Mouse (Mus musculus) lung, adult 2 months (tissue): ENCODE data around the gene Anks1.

ENCODE experiments used
- CTCF ChIP-seq: fragments of 200-500 bp; IDR thresholded peaks from 2 replicates; pipeline ENCODE4 v1.5.1; 2011; ENCODE audit warnings: mild to moderate bottlenecking, low read length, control low read depth; ENCODE audit not compliant: insufficient read depth
- POLR2A ChIP-seq: fragments of 200-500 bp; IDR thresholded peaks from 2 replicates; pipeline ENCODE4 v1.6.1; 2011; ENCODE audit warnings: low read depth, mild to moderate bottlenecking, control low read depth, low read length, borderline replicate concordance; ENCODE audit errors: extremely low read depth

DNA sequence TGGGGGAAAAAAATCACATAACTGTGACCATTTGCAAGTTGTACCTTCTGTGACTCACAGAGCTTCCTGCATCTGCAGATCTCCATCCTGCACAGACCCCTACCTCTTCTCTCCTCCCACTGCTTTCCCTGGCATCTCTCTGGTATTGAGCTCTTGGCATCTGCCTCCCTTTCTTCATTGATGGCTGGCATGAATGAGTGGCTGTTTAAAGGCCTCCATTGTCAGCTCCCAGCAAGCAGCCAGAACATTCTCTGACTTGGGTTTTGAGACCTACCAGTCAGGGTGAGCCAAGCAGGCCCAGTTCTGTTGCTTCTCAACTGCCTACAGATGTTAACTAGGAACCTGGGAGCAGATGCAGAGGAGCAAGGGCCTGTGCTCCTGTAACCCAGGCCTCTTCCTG, 96.3 kb downstream of the Anks1 start:
- TF ChIP-seq POLR2A (no peak), CTCF (no peak)
